Mouse (Mus musculus): ENCODE results near the gene Hs2st1.
"Not testable (repeated sequence)": the region's sequence is repeated elsewhere in the genome, so short reads cannot be mapped to it uniquely, and the experiment has no call there.

Hs2st1 gene

GRCm38 (mm10) chr3:144570047-144570815, at the start of gene Hs2st1, which contains the start of gene Selenof:
TSS of gene Hs2st1 (minus strand) at chr3:144570181.
TSS of gene Selenof (plus strand) at chr3:144570304.
- DNase-seq (ENCODE audit: low spot score), result peak; percentile 99

GRCm38 (mm10) chr3:144617633-144618180, 47.7 kb upstream of the Hs2st1 start:
- no peak for DNase-seq (ENCODE audit: low spot score)

GRCm38 (mm10) chr3:144616654-144617425, 46.9 kb upstream of the Hs2st1 start:
- DNase-seq (ENCODE audit: low spot score), result peak; percentile 86

GRCm38 (mm10) chr3:144615459-144615858, 45.5 kb upstream of the Hs2st1 start:
- DNase-seq (ENCODE audit: low spot score), result no peak

- DNase-seq (ENCODE audit: low spot score), result no peak
These were observed 44.7 kb upstream of the Hs2st1 start for GRCm38 (mm10) chr3:144614698-144615097.

GRCm38 (mm10) chr3:144614277-144614676, 44.3 kb upstream of the Hs2st1 start:
- DNase-seq (ENCODE audit: low spot score), result no peak

- no peak for DNase-seq (ENCODE audit: low spot score)
These were observed 42.4 kb upstream of the Hs2st1 start for GRCm38 (mm10) chr3:144612382-144612781.

- DNase-seq (ENCODE audit: low spot score), result no peak
These were observed 41.8 kb upstream of the Hs2st1 start for GRCm38 (mm10) chr3:144611626-144612271.

- no peak for DNase-seq (ENCODE audit: low spot score)
These were observed 40.8 kb upstream of the Hs2st1 start for GRCm38 (mm10) chr3:144610759-144611158.

GRCm38 (mm10) chr3:144608090-144608489, 38.1 kb upstream of the Hs2st1 start:
- no peak for DNase-seq (ENCODE audit: low spot score)

- no peak for DNase-seq (ENCODE audit: low spot score)
These were observed 36.5 kb upstream of the Hs2st1 start for GRCm38 (mm10) chr3:144606449-144606848.

GRCm38 (mm10) chr3:144605811-144606210, 35.8 kb upstream of the Hs2st1 start:
- DNase-seq (ENCODE audit: low spot score), result not testable (repeated sequence)

GRCm38 (mm10) chr3:144604205-144604604, 34.2 kb upstream of the Hs2st1 start:
- DNase-seq (ENCODE audit: low spot score), result no peak

GRCm38 (mm10) chr3:144603558-144603957, 33.6 kb upstream of the Hs2st1 start:
- no peak for DNase-seq (ENCODE audit: low spot score)

- DNase-seq (ENCODE audit: low spot score), result no peak
These were observed 32.8 kb upstream of the Hs2st1 start for GRCm38 (mm10) chr3:144602819-144603218.

GRCm38 (mm10) chr3:144602413-144602812, 32.4 kb upstream of the Hs2st1 start:
- DNase-seq (ENCODE audit: low spot score), result no peak

GRCm38 (mm10) chr3:144597790-144598467, 27.9 kb upstream of the Hs2st1 start:
- no peak for DNase-seq (ENCODE audit: low spot score)

GRCm38 (mm10) chr3:144597121-144597520, 27.1 kb upstream of the Hs2st1 start:
- DNase-seq (ENCODE audit: low spot score), result no peak

GRCm38 (mm10) chr3:144592992-144593785, 23.2 kb upstream of the Hs2st1 start:
- DNase-seq (ENCODE audit: low spot score), result no peak

GRCm38 (mm10) chr3:144589189-144589890, 19.4 kb upstream of the Hs2st1 start:
- no peak for DNase-seq (ENCODE audit: low spot score)

Measured in layer of hippocampus, adult 11-12 months (tissue).